9 mouse cellular contexts compared by ENCODE assay signal in genomic region chr3:108327916-108328315, GRCm38 (mm10). TPM values are rescaled to one million over a fixed set of nuclear protein-coding genes. Genes with fewer than 3 reads are reported as not detected.
A peak's percentile ranks its signal among the peaks of the same experiment; 100 is the strongest.
DNase-seq lines count a peak whose midpoint lies in the region; ATAC-seq and TF ChIP-seq lines count a peak whose summit lies in the region.
"Had no signal": no experiment of that assay in that cellular context is flagged by ENCODE, and none has a peak within 500 bp of the region (broad histone marks: within the 10 kb centered on the region; RNA-seq: fewer than 3 reads in every experiment).

No protein-coding gene starts in this region.

- 81% methylated on average over 3 of the region's 3 CpGs for WGBS in heart, embryonic 10.5 days
- 38% methylated on average over 3 of the region's 3 CpGs for WGBS in lung, embryonic 14.5 days

- TF ChIP-seq CTCF in lung, embryonic 14.5 days (IDR thresholded peaks at IDR 0.05; ENCODE audit: low read depth) = no peak

- no peaks in the 10 kb centered on the region for H3K27me3 ChIP-seq in heart, embryonic 10.5 days (ENCODE audit: insufficient read depth, poor library complexity, severe bottlenecking)
- no peaks in the 10 kb centered on the region for H3K27me3 ChIP-seq in lung, embryonic 14.5 days (ENCODE audit: insufficient read depth, low read length)

- H3K9ac ChIP-seq in lung, embryonic 14.5 days = no peak overlapping the region

- peak overlapping the region; percentile 2; the same call in 1 of the 2 replicates for H3K4me2 ChIP-seq in lung, embryonic 14.5 days

- ATAC-seq in lung, embryonic 14.5 days (ENCODE audit: insufficient read depth) = peak; percentile 89
- no peak for ATAC-seq in CD4-positive, CD25-positive, alpha-beta regulatory T cell, adult 4 months

- H3K27ac ChIP-seq in heart, embryonic 10.5 days = no peak overlapping the region
- H3K27ac ChIP-seq in lung, embryonic 14.5 days (ENCODE audit: low read depth) = peak overlapping the region; percentile 88

- peaks cover 16% of the 10 kb centered on the region; the same call in 1 of the 2 replicates for H3K4me1 ChIP-seq in heart, embryonic 10.5 days
- H3K4me1 ChIP-seq in lung, embryonic 14.5 days (ENCODE audit: insufficient read depth) = 0 out of 2 replicates have a peak, but pooled peaks cover 9% of the 10 kb centered on the region

- no peak overlapping the region for H3K4me3 ChIP-seq in heart, embryonic 10.5 days
- H3K4me3 ChIP-seq in lung, embryonic 14.5 days (ENCODE audit: low read depth, low read length) = no peak overlapping the region

- H3K36me3 ChIP-seq in heart, embryonic 10.5 days = peaks cover 73% of the 10 kb centered on the region
- H3K36me3 ChIP-seq in lung, embryonic 14.5 days (ENCODE audit: insufficient read depth) = peaks cover 19% of the 10 kb centered on the region; the same call in 1 of the 2 replicates

- DNase-seq in heart, adult 11 months = peak; percentile 96
- DNase-seq in heart, embryonic 10.5 days (ENCODE audit: low spot score) = no peak
- peak; percentile 79 for DNase-seq in adipocyte (ENCODE audit: low spot score)
- DNase-seq in heart, adult 18-20 months = peak; percentile 59 to 76
- peak; percentile 87 for DNase-seq in lung, embryonic 14.5 days
- DNase-seq in B cell, adult 2 months = no peak
- DNase-seq in layer of hippocampus, postnatal 10 days (ENCODE audit: low spot score in 2 of 2) = no peak

- no peaks in the 10 kb centered on the region for H3K9me3 ChIP-seq in heart, embryonic 10.5 days
- no peaks in the 10 kb centered on the region for H3K9me3 ChIP-seq in lung, embryonic 14.5 days (ENCODE audit: low read depth, low read length)

RNA-seq across cellular contexts. Expression of gene Mybphl, which starts 36.8 kb away (rescaled TPM):
- 60.0 and 65.8 TPM in 2 replicates for polyA plus RNA-seq in heart, embryonic 10.5 days (2016; fragmentation: Nextera tagmentation; extraction: Ambion mirVana)
- 10 to 100 TPM; 49.7 to 55.1 TPM for total RNA-seq in heart, adult 18-20 months (2021)
- 0.75 and 4.7 TPM in 2 replicates for polyA plus RNA-seq in lung, embryonic 14.5 days (2014; fragmentation: Nextera tagmentation; extraction: Ambion mirVana)
- under 1 TPM in 1 of 2 experiments, not detected in 1; 0.36 TPM for total RNA-seq in layer of hippocampus, postnatal 10 days (2021)
- polyA plus RNA-seq in CD4-positive, CD25-positive, alpha-beta regulatory T cell, adult 4 months (2017; shearing (Covaris generic)) = not detected
- polyA plus RNA-seq: gonadal fat pad, adult 2 months had no signal

RNA-seq across cellular contexts. Expression of gene Sort1, which starts 44.0 kb away (rescaled TPM):
- 15.1 and 26.4 TPM in 2 replicates for polyA plus RNA-seq in heart, embryonic 10.5 days (2016; fragmentation: Nextera tagmentation; extraction: Ambion mirVana)
- 10 to 100 TPM; 18.1 to 25.7 TPM for total RNA-seq in heart, adult 18-20 months (2021)
- 32.7 and 33.2 TPM in 2 replicates for polyA plus RNA-seq in lung, embryonic 14.5 days (2014; fragmentation: Nextera tagmentation; extraction: Ambion mirVana)
- total RNA-seq in layer of hippocampus, postnatal 10 days (2021) = 100 to 1,000 TPM; 181 to 182 TPM
- polyA plus RNA-seq in CD4-positive, CD25-positive, alpha-beta regulatory T cell, adult 4 months (2017; shearing (Covaris generic)) = under 1 TPM in 1 of 2 experiments, not detected in 1; 0.09 TPM

RNA-seq across cellular contexts. Expression of gene Psrc1, which starts 55.7 kb away (rescaled TPM):
- polyA plus RNA-seq in heart, embryonic 10.5 days (2016; fragmentation: Nextera tagmentation; extraction: Ambion mirVana) = 44.0 and 57.6 TPM in 2 replicates
- under 1 TPM in 1 of 2 experiments, not detected in 1; 0.33 TPM for total RNA-seq in heart, adult 18-20 months (2021)
- 76.5 and 79.7 TPM in 2 replicates for polyA plus RNA-seq in lung, embryonic 14.5 days (2014; fragmentation: Nextera tagmentation; extraction: Ambion mirVana)
- total RNA-seq in layer of hippocampus, postnatal 10 days (2021) = 10 to 100 TPM; 12.5 to 12.8 TPM
- 1 to 10 TPM; 1.7 to 3.4 TPM for polyA plus RNA-seq in CD4-positive, CD25-positive, alpha-beta regulatory T cell, adult 4 months (2017; shearing (Covaris generic))

Comparison
In these comparisons a context has a peak if more than half of its experiments do, and no peak if none do; other contexts are left out.
1. DNase-seq: peak in heart, adult 11 months (single experiment), adipocyte (single experiment), heart, adult 18-20 months (2 of 2) and lung, embryonic 14.5 days (single experiment); none in heart, embryonic 10.5 days (single experiment), B cell, adult 2 months (0 of 2) and layer of hippocampus, postnatal 10 days (0 of 2).
2. RNA of gene Mybphl, which starts 36.8 kb away (polyA plus RNA-seq): 60.0 to 65.8 TPM in heart, embryonic 10.5 days; 0.75 to 4.7 TPM in lung, embryonic 14.5 days and not detected in CD4-positive, CD25-positive, alpha-beta regulatory T cell, adult 4 months; every median in the first group is over 10 times any median in the second.
3. RNA of gene Sort1, which starts 44.0 kb away (polyA plus RNA-seq): 32.7 to 33.2 TPM in lung, embryonic 14.5 days and 15.1 to 26.4 TPM in heart, embryonic 10.5 days; 0.09 TPM in CD4-positive, CD25-positive, alpha-beta regulatory T cell, adult 4 months; every median in the first group is over 10 times any median in the second.
4. RNA of gene Psrc1, which starts 55.7 kb away (polyA plus RNA-seq): 76.5 to 79.7 TPM in lung, embryonic 14.5 days and 44.0 to 57.6 TPM in heart, embryonic 10.5 days; 1.7 to 3.4 TPM in CD4-positive, CD25-positive, alpha-beta regulatory T cell, adult 4 months; every median in the first group is over 10 times any median in the second.